21 mouse cellular contexts compared by ENCODE assay signal in genomic region chr13:74834543-74834942, GRCm38 (mm10).
"Had no signal": no experiment of that assay in that cellular context is flagged by ENCODE, and none has a peak within 500 bp of the region (broad histone marks: within the 10 kb centered on the region; RNA-seq: fewer than 3 reads in every experiment).

No protein-coding gene starts in this region.

- H3K4me3 ChIP-seq: limb, embryonic 12.5 days; limb, embryonic 15.5 days; neural tube, embryonic 12.5 days; neural tube, embryonic 15.5 days had no signal

- H3K9me3 ChIP-seq: limb, embryonic 12.5 days; limb, embryonic 15.5 days; neural tube, embryonic 12.5 days; neural tube, embryonic 15.5 days had no signal

- H3K27me3 ChIP-seq: limb, embryonic 12.5 days; limb, embryonic 15.5 days; neural tube, embryonic 12.5 days; neural tube, embryonic 15.5 days had no signal

- H3K36me3 ChIP-seq: limb, embryonic 12.5 days; limb, embryonic 15.5 days; neural tube, embryonic 12.5 days; neural tube, embryonic 15.5 days had no signal

- H3K4me2 ChIP-seq: limb, embryonic 12.5 days; limb, embryonic 15.5 days; liver, embryonic 11.5 days; lung, embryonic 14.5 days; neural tube, embryonic 12.5 days; neural tube, embryonic 15.5 days had no signal

- H3K27ac ChIP-seq: limb, embryonic 12.5 days; limb, embryonic 15.5 days; liver, embryonic 14.5 days; macrophage; neural tube, embryonic 12.5 days; neural tube, embryonic 15.5 days; stomach, postnatal 0 days had no signal

- H3K9ac ChIP-seq: limb, embryonic 12.5 days; limb, embryonic 15.5 days; liver, embryonic 14.5 days; liver, postnatal 0 days; lung, embryonic 14.5 days; neural tube, embryonic 12.5 days; neural tube, embryonic 15.5 days had no signal

- ATAC-seq: liver, postnatal 0 days; lung, postnatal 0 days had no signal

- H3K4me1 ChIP-seq: limb, embryonic 12.5 days; limb, embryonic 15.5 days; neural tube, embryonic 12.5 days; neural tube, embryonic 15.5 days had no signal

- DNase-seq: kidney, adult 9 months; kidney, postnatal 14 days; kidney, postnatal 4 days; left cerebral cortex, postnatal 4 days; liver, postnatal 0 days; lung, embryonic 14.5 days; right cerebral cortex, adult 18-20 months; right cerebral cortex, postnatal 14 days; right cerebral cortex, postnatal 4 days; thymus, adult 2 months; thymus, postnatal 14 days; thymus, postnatal 4 days had no signal
